Mouse (Mus musculus) ovary, postnatal 36 days (tissue): ENCODE measurements around the gene Ugt1a9.
"Not testable (repeated sequence)": the region's sequence is repeated elsewhere in the genome, so short reads cannot be mapped to it uniquely, and the experiment has no call there.

Source experiments
- DNase-seq: peaks from one replicate; pipeline ENCODE4 v3.0.0; 2022; ENCODE audit warnings: low spot score, mixed read lengths

Gene Ugt1a9

DNA sequence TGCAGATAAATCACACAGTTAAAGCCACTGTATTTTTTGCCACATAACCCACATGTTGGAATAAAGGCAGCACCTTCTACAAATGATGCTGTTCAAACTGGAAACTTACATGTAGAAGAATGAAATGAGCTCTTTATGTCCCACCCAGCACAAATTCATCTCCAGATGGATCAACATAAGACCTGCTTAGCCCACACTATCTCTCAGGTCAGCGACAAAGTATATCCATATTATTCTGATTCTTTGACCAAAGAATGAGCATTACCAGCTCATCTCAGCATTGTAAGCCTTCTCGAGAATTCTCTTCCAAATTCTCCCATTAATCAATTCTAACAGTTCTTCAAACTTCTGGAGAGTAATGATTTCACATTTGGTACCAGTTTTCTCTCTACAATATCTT is 151.6 kb downstream of the Ugt1a9 start:
- no peak for DNase-seq

DNA sequence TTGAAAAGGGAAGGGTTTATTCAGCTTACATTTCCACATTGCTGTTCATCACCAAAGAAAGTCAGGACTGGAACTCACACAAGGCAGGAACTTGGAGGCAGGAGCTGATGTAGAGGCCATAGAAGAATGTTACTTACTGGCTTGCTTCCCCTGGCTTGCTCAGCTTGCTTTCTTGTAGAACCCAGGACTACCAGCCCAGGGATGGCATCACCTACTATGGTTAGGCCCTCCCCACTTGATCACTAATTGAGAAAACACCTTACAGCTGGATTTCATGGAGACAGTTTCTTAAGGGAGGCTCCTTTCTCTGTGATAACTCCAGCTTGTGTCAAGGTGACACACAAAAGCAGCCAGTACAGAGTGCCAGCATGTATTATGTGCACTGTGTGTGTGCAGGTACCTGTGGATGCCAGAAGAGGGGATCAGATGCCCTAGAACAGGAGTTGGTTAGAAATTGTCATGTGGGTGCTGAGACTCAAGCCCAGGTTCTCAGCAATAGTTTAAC is 152.5 kb downstream of the Ugt1a9 start:
- DNase-seq = not testable (repeated sequence)

DNA sequence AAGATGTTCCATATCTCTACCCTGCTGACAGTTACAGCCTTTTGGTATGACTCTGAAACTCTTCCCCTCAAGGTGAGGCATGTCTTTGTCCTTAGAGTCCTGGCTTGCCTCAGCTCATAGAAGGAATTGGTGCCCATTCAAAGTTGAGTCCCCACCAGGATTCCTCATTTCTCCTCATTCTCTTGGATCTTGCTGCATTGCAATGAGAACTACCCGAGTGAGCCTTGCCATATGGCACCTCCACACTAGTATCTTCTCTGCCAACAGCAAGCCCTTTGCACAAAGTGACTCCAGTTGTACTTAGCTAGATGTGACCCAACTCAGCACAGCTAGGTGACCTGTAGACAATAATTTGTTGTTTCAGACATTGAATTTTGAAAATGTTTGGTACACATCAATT is 153.0 kb downstream of the Ugt1a9 start:
- no peak for DNase-seq

DNA sequence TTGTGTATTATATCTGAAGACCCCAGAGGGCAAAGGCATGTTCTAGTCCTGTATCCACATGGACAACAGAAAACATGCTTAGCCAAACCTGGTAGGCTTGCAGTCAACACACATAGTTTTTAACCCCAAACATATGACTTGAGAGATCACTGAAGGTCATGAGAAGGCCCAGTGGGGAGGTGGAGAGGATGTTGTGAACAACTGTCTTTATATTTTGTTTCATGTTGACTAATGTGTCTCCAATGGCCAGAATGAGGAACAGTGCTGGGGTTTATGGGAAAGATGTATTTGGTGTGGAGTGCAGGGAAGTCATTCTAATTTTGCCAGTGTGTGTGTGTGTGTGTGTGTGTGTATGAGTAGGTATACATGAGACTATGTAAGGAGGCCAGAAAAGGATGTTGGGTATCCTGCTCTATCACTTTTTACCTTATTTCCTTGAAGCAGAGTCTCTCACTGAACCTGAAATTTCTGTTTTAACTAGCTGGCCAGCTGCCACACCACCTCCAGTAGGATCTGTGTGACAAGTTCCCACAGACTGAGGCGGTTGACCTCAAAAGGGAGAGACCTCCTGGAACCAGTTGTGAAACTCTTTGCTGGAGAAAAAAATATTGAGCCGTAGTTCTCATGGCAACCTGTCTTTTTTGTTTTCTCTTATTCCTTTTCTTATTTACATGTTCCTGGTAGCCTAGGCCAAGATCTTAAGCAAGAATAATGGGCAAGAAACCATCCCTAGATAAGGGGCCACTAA is 153.6 kb downstream of the Ugt1a9 start:
- DNase-seq = peak; percentile 56

DNA sequence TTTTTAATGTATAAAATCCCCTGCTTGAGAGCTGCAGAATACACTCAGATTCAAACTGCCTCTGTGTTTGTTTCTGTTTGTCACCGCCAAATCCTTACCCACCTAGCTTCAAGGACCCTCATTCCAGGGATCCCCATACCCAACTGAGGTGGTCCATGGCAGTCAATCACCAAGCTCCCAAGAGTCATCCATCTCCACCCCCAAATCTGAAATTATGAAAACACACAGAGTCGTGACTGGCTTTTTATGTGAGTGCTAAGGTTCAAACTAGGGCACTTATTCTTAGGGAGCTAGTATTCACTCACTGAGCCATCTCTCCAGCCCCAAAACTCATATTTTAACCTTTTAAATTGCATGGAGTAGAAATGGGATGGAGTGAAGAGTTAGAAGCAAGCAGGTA is 154.7 kb downstream of the Ugt1a9 start:
- DNase-seq = not testable (repeated sequence)

DNA sequence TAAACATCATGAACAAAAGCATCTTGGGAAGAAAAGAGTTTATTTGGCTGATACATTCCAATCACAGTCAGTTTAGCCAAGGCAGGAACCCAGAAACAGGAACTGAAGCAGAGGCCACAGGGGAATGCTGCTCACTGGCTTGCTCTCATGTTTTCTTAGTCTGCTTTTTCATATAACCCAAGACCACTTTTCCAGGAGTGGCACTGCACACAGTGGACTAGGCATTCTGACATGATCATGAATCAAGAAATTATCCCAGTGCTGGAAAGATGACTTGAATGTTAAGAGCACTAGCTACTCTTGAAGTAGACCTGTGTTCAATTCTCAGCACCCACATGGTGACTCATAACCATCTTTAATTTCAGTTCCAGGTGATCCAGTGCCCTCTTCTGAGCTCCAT is 155.1 kb downstream of the Ugt1a9 start:
- no peak for DNase-seq

DNA sequence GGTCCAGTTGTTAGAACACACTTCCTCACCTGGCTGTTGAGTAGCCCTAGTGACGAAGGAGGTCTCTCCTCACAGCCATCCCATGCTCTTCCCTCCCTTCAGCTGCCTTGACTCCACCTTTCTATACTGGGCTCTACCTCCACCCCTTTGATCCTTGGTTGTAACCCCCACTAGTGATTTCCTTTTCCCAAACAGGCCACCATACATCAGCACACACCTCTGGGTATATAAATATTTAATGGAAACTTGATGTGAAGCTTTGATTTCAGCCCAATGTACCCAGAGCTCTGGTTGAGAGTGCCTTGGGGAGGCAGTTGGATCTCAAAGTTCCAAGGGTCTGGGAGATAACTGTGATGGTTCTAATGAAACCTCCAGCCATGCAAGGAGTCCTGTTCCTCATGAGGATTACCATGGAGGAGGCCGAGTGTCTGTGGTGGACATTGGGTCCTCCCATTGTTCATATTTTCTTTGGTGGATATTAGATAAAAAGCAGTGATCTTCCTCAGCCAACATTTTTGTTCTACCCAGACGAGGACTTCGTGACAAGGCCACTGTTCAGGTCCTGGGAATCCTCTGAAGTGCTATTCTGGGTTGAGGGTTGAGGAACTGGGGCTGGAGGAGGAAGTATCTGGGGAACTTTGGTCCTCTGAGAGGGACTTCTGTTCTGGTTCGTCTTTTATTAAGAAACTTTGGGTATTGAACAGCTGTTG is 156.2 kb downstream of the Ugt1a9 start, which contains the start of gene Mroh2a:
TSS of gene Mroh2a (plus strand) at position 317 of the 710 bp plus-strand sequence.
- no peak for DNase-seq

DNA sequence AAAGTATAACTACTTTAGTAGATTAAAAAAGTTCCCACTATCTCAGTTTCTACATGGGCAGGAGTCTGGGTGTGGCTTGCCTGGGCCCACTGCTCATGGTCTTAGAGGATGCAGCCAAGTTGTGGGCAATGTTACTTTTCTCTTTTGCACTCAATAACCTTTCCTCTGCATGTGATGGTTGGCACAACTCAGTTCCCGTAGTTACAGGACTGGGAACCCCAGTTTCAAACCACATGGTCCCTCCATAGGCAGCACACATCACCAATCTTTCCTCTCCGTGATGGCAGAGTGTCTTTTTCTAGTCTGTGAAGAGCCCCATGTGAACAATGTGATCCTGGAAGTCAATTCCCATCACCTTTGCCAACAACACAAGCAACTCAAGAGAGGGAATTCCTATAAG is 156.9 kb downstream of the Ugt1a9 start:
- DNase-seq = no peak

DNA sequence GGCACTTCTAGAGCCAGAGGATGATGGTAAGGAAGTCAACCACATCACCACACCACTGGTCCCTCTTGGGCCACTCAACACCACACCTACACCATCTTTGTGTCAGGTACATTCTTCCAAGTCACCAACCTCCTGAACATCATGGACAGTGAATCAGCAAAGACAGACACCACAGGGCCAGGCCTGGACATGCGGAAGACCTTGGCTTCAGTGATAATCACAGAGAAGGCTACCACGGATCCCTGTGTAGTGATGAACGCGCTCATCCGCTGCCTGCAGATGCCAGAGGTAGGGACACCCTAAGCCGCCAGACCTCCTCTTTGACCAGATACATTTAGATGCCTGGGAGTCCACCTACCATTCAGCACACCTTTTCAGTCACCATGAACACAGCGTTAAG is 157.5 kb downstream of the Ugt1a9 start:
- DNase-seq = peak; percentile 21

DNA sequence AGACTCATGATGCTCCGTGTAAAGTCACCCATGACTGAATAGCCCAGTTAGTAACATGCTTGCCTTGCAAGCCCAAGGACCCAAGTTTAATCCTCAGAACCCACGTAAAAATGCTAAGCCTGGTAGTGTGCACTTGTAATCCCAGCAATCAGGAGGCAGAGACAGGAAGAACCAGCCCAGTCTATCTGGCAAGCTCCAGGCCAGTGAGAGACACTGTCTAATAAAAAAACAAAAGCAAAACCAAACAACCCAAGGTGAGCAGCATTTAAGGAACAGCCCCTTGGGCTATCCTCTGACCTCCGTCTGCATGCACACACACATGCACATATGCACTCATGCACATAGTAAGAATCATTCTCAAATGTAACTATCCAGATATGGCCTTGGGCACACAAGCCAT is 159.0 kb downstream of the Ugt1a9 start:
- DNase-seq = no peak

DNA sequence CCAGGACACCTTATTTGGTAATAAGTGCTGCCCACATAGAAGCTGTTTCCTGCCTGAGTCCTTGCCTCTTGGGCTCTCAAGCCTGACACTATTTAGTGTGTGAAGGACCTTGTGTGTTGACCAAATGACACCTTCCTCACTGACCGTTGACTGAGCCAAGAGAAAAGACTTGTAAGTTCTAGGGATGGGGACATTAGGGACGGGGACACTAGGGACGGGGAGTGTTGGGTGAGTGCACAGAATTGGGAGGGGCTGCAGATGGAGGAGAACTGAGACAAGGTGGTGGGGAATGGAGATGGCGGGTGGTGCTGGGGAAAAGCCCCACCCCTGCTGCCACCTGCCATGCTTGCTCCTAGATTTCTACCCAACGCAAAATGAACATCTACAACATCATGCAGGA is 159.4 kb downstream of the Ugt1a9 start:
- peak; percentile 6 for DNase-seq

DNA sequence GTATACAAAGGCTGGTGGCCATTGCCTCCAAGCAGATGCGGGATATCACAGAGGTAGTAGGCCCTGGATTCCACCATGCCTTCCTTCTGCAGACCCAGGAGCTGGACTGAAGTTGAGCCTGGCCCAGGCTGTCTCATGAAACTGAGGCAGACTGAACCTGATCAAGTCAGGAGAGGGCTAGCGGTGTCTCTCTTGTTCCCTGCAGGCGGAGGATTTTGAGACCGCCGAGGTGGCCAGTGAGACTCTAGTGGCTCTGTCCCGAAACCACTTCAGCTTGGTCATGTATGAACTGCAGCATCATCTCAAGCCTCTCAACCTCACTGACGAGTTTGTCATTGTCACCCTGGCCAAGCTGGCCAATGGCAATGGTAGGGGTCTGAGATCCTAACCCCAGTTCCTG is 159.8 kb downstream of the Ugt1a9 start:
- peak; percentile 8 for DNase-seq

DNA sequence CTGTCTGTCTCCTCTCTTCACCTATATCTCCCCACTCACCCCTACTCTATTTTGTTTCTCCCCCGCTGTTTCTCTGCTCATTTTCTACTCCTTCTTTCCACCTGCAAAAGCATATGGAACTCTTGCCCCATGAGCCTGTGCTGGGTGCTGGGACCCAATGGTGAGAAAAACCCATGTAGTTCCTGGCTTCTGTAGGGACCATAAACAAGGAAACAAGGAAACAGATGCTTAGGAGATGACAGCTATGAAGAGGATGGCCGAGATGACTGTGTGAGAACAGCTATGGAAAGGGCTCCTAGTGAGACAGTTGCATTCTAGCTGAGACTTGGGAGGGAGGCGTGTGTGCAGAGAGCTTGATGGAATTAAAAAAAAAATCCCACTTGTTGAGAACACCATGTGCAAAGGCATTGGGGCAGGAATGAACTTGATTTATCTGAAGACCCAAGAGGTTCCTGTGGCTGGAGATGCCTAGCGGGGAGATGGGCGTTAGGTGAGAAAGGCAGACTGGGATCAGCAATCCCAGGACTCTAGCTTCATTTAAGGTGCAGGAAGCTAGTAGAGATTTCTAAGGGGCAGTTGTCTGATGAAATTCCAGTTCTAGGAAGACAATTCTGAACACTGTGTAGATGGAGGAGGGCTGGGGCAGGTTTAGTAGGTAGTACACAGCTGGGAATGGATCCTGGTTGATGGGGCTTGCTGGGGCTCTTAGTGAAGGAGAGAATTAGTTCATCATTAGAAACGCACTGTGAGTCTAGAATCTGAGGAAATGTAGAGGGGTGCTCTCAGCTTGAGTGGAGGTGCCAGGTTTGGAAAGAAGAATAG is 160.6 kb downstream of the Ugt1a9 start:
- peak; percentile 5 for DNase-seq

DNA sequence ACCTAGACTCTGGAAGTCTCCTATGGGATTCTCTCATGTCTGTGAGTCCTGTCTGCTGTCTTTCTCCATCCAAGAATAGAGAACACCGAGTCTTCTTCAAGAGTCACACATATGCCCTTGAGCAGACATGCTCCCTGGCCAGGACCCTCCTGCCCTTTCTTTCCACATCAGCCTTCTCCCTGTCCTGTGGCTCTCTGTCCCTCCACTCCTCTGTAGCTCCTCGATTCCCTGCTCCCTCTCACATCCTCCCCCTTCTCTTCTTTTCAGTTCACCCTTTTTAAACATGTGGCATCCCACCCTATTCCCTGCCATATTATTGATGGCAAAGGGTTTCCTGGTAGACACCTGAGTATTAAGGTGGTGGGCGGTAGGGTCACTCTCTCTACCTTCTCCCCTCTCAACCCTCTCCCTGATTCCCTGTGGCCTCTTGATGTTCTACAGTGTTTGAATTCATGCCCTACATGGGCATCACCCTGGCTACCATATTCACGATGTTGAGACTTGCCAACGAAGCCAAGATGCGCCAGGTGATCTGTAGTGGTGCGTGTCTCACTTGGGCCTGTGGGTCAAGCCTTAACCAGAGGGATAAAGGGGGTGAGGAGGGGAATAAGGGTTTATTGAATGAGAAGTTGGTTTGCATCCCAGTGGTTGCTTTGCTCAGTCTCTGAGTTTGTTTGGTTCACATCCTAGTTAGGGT is 161.4 kb downstream of the Ugt1a9 start:
- DNase-seq = peak; percentile 10

DNA sequence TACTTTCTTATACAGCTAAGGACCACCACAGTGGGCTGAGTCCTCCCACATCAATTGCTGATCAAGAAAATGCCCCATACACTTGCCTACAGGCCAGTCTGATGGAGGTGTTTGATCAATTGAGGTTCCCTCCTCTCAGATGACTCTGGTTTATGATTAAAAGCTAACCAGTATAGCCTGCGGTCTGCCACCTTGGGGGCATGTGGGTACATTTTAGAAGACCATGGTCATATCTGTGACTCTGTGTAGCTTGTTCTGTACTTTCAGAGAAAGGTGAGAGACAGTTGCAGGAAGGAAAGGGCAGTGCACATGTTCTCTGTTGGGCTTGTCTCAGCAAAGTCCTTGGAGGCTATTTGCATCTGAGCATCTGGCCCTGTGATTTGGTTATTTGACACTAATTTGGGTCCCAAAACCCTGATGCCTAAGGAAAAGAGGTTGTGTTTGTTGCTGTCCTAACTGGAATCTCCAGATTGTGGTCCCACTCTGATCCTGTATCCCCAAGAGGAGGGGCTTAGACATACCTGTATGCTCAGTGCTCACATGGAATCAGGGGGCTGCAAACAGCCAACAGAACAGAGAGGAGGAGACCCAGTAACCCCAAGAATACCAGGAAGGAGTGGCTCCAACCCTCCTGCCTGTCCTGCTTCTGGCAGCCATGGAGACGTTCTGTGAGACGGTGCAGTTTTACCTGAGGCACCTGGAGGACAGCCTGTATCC is 162.2 kb downstream of the Ugt1a9 start:
- DNase-seq = peak; percentile 3

DNA sequence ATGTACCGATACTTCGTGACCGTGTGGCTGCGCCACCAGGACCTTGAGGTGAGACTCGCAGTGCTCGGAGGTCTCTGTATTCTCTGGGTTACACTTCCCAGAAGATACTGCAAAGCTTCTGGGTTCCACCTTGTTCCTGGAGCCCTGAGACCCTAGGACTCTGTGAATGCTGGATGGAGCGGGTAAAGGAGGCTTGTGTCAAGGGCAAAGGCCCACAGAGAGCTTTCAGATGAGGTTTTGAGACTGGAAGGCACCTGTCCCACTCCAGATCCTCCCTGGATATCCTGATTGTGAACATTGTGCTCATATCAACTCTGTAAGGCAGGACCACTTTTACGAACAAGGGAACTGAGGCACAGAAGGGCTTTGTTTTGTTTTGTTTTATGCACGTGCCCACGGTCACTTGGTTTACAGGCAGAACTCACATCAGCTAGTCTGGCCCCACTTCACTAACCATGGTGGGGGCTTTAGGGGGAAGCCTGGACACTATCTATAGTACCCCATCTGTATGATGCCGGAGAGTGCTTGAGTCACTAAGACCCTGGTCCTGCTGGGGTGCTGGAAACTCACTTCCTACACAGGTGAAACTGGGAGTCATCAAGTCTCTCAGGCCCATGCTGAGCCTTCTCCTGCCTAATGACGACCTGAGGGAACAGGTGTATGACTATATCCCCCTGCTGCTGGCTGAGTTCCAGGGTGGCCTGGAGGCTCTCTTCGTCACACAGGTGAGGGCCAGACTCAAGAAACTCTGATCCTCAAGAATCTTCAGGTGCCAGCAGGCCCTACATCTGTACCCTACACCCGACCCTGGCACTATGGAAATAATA is 163.0 kb downstream of the Ugt1a9 start:
- DNase-seq = peak; percentile 25

DNA sequence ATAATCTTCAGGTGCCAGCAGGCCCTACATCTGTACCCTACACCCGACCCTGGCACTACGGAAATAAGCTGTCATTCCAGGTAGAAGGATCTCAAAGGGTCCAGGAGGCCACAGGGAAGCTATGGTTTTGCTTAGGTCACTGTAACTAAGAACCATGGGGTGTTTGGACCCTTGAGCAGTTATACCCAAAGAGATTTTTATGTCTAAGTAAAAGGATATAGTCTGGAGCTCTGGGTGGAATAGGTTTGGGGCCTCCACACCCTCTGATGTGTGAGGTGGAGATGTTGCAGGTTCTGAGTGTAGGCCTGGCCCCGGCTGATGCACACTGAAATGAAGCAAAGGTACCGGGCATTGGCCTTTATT is 163.6 kb downstream of the Ugt1a9 start:
- DNase-seq = peak; percentile 2

DNA sequence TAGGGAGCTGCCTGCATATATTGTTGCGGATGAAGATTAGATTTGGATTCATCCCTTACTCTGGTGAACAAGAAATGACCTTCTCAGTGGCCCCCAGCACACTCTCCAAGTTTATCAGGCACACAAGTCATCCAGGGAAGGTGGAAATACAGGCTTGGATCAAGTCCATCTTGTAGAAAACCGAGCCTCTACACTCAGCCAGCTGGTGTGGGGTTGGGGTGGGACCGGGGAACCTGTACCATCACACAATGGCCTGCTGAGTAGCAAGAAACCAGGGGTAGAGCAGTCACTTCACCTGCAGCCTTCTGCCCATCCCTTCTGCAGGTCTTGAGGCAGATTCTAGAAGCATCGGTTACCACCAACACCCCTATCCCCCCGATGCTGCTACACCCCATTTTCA is 164.0 kb downstream of the Ugt1a9 start:
- DNase-seq = peak; percentile 17

DNA sequence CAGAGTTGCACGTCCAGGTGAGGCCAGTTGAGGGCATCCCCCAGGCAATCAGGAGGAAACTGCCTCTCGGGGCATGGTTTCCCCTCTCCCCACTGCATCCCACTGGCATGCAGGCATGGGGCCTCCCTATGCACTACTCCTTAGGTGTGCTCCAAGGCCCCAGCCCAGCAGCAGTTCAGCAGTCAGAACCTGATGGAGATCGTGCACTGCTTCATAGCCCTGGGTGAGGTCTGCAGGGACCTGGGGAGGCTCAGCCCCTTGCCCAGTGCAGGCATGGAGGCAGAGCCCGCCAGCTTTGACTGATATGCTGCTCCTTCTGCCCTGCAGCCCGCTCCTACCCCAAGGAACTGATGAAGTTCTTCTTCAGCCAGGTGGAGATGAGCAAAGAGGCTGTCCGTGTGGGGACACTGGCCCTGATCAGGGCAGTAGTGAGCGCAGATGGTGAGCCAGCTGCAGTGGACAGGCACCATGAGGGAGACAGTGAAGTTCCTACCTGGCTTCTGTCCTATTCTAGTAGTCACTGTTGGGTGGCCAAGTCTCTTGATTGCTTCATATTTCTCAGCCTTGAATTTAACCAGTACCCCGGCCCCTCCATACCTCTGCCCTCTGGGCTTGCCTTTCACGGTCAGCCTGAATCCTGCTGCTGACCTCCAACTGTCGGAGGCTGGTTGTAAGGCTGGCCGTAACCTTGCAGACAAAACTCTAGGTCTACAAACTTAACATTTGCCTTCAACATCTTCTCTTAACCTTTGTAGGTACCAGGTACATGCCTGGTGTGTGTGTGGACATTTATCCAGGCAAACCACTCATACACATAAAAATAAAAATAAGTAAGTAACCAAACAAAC is 164.7 kb downstream of the Ugt1a9 start:
- no peak for DNase-seq
